Mouse (Mus musculus) E14TG2a.4 (cell line): ENCODE results near the gene Syce3.

Source experiments
- CTCF ChIP-seq: conservative IDR thresholded peaks from 2 replicates; pipeline ENCODE4 v1.5.1; 2014; ENCODE audit warnings: low read length
- NANOG ChIP-seq: IDR thresholded peaks from 2 replicates; pipeline ENCODE4 v1.6.1; 2014; ENCODE audit warnings: borderline replicate concordance, low read length, mixed read lengths

DNA sequence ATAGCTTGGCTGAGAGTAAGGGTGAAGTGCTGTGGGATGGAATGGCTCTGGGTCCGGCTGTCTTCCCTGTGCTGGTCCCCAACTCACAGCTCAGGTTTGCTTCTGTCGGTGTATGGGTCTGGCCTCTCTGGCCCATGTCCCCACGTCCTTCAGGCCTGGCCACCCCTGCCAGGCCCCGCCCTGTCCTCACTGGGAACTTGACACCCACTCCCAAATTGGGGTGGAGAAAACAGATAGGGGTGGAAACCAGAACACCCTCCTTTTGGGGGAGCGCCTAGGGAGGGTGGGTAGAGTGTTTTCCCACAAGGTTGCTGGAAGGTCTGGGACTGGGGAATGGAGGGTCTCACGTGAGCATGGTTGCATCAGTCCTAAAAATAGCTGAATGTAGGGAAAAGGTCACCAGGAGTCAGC lies 15.4 kb upstream of the Syce3 start, which contains the start of gene Cpt1b:
- TF ChIP-seq CTCF (no peak), NANOG (no peak)
